ENCODE assay signal across 1 mouse cellular context in genomic region chr7:19076586-19076991, GRCm38 (mm10).
TF ChIP-seq lines count a peak whose summit lies in the region.

No protein-coding gene starts in this region.

TF ChIP-seq in MEL, 35 proteins besides CTCF, POLR2A, EP300 and RAD21:
- TF ChIP-seq UBTF (IDR thresholded peaks at IDR 0.05; ENCODE audit: borderline replicate concordance, insufficient read depth, low read depth, low read length) (no peak), CHD1 (IDR thresholded peaks at IDR 0.05; ENCODE audit: low read depth, low read length) (0 out of 2 replicates have a peak, but pooled peaks have one; percentile 16), USF1 (IDR thresholded peaks at IDR 0.05; ENCODE audit: low read depth, low read length) (no peak), MAZ (IDR thresholded peaks at IDR 0.05; ENCODE audit: low read depth, low read length) (no peak), ZMIZ1 (IDR thresholded peaks at IDR 0.05; ENCODE audit: low read depth, low read length) (no peak), BHLHE40 (IDR thresholded peaks at IDR 0.05; ENCODE audit: borderline replicate concordance, low read depth, low read length) (no peak)
